Mouse (Mus musculus): ENCODE measurements around the gene Lsm10. TPM values are rescaled to one million over a fixed set of nuclear protein-coding genes. Genes with fewer than 3 reads are reported as not detected.

The Lsm10 gene
- polyA plus RNA-seq, 1 experiment from 2014 or later = 23.3 TPM

DNA sequence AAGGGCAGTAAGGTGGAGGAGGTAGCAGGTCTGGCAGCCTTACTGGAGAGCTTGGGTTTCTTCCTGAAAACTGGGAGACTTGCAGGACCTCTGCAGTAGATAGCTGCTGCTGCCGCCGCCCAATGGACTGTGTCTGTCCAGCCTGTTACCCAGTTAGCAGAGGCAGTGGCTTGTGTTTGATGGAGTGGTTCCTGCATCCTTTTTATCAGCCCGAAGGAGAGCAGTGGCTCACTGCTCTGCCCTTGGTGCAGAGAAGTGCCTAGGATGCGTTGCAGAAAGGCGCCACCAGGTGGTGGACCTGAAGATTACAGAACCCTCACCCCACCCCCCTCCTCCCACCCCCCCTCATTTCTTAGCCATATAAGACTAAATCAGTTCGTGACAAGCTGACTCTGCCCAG, 17.5 kb downstream of the Lsm10 start:
- Histone ChIP-seq H3K27me3 (ENCODE audit: control insufficient read depth, insufficient read depth, low read depth, low read length) (no peaks in the 10 kb centered on the region), H3K9ac (ENCODE audit: low read depth, low read length) (no peak overlapping the region), H3K4me2 (ENCODE audit: low read depth, low read length) (no peak overlapping the region), H3K36me3 (ENCODE audit: control insufficient read depth, insufficient read depth) (no peaks in the 10 kb centered on the region), H3K9me3 (replicated peaks; ENCODE audit: control insufficient read depth, low read length) (no peaks in the 10 kb centered on the region), H3K4me3 (ENCODE audit: low read depth, low read length) (no peak overlapping the region), H3K4me1 (ENCODE audit: control insufficient read depth, low read depth, low read length) (peaks cover 30% of the 10 kb centered on the region), H3K27ac (ENCODE audit: low read length) (no peak overlapping the region)
- 9% methylated on average over 6 of the region's 6 CpGs for WGBS (ENCODE audit: insufficient replicate concordance)
- peak; percentile 25; the same call in 1 of the 2 replicates for ATAC-seq (ENCODE audit: low read depth)

DNA sequence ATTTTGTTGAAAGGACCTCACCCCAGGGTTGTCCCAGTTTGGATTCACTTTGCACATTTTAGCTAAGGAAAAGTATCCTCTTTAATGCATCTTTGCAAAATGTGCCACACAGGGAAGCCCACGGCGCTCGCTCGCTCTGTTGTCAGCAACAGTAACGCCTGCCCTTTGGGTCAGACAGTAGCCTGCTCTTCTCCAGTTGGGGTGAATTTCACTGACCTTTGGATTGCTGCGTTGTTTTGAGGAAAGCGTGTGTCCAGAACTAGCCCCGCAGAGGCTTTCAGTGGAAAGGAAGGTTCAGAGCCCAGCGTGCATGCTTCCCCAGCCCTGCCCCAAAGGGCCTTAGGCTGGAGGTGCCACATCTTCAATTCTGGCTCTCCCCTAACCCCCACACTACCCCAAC, 19.0 kb downstream of the Lsm10 start:
- Histone ChIP-seq H3K4me3 (ENCODE audit: low read depth, low read length) (no peak overlapping the region), H3K9me3 (replicated peaks; ENCODE audit: control insufficient read depth, low read length) (no peaks in the 10 kb centered on the region), H3K36me3 (ENCODE audit: control insufficient read depth, insufficient read depth) (no peaks in the 10 kb centered on the region), H3K9ac (ENCODE audit: low read depth, low read length) (no peak overlapping the region), H3K4me2 (ENCODE audit: low read depth, low read length) (no peak overlapping the region), H3K27me3 (ENCODE audit: control insufficient read depth, insufficient read depth, low read depth, low read length) (no peaks in the 10 kb centered on the region), H3K4me1 (ENCODE audit: control insufficient read depth, low read depth, low read length) (peaks cover 20% of the 10 kb centered on the region), H3K27ac (ENCODE audit: low read length) (no peak overlapping the region)
- ATAC-seq (ENCODE audit: low read depth) = no peak
- 68% methylated on average over 9 of the region's 9 CpGs for WGBS (ENCODE audit: insufficient replicate concordance)

- no peak overlapping the region for H3K4me3 ChIP-seq (ENCODE audit: low read depth, low read length)
- H3K27ac ChIP-seq (ENCODE audit: low read length) = no peak overlapping the region
- no peak overlapping the region for H3K4me2 ChIP-seq (ENCODE audit: low read depth, low read length)
- no peak overlapping the region for H3K9ac ChIP-seq (ENCODE audit: low read depth, low read length)
- H3K36me3 ChIP-seq (ENCODE audit: control insufficient read depth, insufficient read depth) = no peaks in the 10 kb centered on the region
- no peaks in the 10 kb centered on the region for H3K9me3 ChIP-seq (replicated peaks; ENCODE audit: control insufficient read depth, low read length)
- 65% methylated on average over 6 of the region's 6 CpGs for WGBS (ENCODE audit: insufficient replicate concordance)
- H3K27me3 ChIP-seq (ENCODE audit: control insufficient read depth, insufficient read depth, low read depth, low read length) = no peaks in the 10 kb centered on the region
- peaks cover 14% of the 10 kb centered on the region for H3K4me1 ChIP-seq (ENCODE audit: control insufficient read depth, low read depth, low read length)
- no peak for ATAC-seq (ENCODE audit: low read depth)
Observed at GRCm38 (mm10) chr4:126115871-126116521, 19.6 kb downstream of the Lsm10 start.

DNA sequence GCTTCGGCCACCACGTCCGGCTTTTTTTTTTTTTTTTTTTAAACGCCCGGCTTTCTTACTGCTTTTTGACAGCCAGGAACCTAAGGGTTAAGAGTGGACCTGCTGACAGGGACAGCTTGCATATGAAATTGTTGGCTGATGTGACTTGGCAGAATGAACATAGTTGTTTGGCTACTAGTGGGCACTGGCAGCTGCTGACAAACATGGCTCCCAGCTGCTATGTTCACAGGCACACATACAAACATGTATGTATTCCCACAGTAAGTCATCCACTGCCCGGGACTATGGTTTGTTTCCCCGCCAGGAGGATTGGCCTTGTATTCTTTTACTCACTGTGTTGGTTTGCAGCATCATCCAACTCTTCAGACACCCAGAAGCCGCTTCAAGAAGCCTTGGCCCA, 20.7 kb downstream of the Lsm10 start:
- no peak for ATAC-seq (ENCODE audit: low read depth)
- no peak overlapping the region for H3K4me3 ChIP-seq (ENCODE audit: low read depth, low read length)
- no peak overlapping the region for H3K4me2 ChIP-seq (ENCODE audit: low read depth, low read length)
- no peaks in the 10 kb centered on the region for H3K36me3 ChIP-seq (ENCODE audit: control insufficient read depth, insufficient read depth)
- H3K9me3 ChIP-seq (replicated peaks; ENCODE audit: control insufficient read depth, low read length) = no peaks in the 10 kb centered on the region
- H3K27me3 ChIP-seq (ENCODE audit: control insufficient read depth, insufficient read depth, low read depth, low read length) = no peaks in the 10 kb centered on the region
- 78% methylated on average over 8 of the region's 8 CpGs for WGBS (ENCODE audit: insufficient replicate concordance)
- H3K4me1 ChIP-seq (ENCODE audit: control insufficient read depth, low read depth, low read length) = peaks cover 10% of the 10 kb centered on the region; the same call in 1 of the 2 replicates
- H3K27ac ChIP-seq (ENCODE audit: low read length) = no peak overlapping the region
- no peak overlapping the region for H3K9ac ChIP-seq (ENCODE audit: low read depth, low read length)

DNA sequence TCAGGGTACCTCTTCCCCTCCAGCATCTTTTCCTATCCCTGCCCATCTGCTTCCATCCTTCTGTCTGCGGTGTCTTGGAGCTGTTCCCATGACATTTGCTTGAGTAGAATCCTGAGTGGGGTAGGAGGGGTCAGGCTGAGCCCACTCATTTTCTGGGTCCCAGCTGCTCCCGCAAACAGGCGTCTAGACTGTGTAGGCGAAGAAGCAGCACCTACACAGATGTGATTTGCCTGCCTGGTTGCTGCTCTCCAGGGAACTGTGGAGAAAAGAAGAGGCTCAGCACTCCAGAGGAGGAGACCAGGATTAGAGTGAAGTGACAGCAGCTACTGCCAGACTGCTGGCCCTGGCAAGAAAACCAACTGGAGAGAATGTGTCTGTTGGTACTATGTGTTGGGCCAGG, 22.2 kb downstream of the Lsm10 start:
- no peak overlapping the region for H3K27ac ChIP-seq (ENCODE audit: low read length)
- H3K9ac ChIP-seq (ENCODE audit: low read depth, low read length) = no peak overlapping the region
- H3K36me3 ChIP-seq (ENCODE audit: control insufficient read depth, insufficient read depth) = no peaks in the 10 kb centered on the region
- H3K4me1 ChIP-seq (ENCODE audit: control insufficient read depth, low read depth, low read length) = peaks cover 10% of the 10 kb centered on the region; the same call in 1 of the 2 replicates
- no peak overlapping the region for H3K4me3 ChIP-seq (ENCODE audit: low read depth, low read length)
- H3K9me3 ChIP-seq (replicated peaks; ENCODE audit: control insufficient read depth, low read length) = no peaks in the 10 kb centered on the region
- no peak for ATAC-seq (ENCODE audit: low read depth)
- H3K4me2 ChIP-seq (ENCODE audit: low read depth, low read length) = no peak overlapping the region
- WGBS (ENCODE audit: insufficient replicate concordance) = 77% methylated on average over 4 of the region's 4 CpGs
- no peaks in the 10 kb centered on the region for H3K27me3 ChIP-seq (ENCODE audit: control insufficient read depth, insufficient read depth, low read depth, low read length)

DNA sequence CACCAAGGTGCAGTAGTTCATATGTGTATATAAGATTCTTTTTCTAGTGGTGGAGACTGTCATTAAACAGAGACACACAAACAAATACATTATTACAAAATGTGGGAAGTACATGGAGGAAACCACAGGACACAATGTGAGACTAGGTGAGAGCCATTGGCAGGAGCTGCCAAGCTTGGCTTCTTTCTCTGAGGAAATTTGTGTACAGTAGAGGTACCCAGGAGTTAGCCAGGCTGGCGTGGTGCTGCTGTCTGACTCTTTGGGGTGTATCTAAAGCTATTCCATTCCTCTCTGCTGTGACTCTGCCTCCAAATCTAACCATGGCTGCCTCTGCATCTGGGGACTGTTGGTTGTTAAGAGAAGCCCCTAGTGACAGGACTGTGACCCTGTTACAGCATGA, 22.6 kb downstream of the Lsm10 start:
- Histone ChIP-seq H3K4me1 (ENCODE audit: control insufficient read depth, low read depth, low read length) (peaks cover 8% of the 10 kb centered on the region; the same call in 1 of the 2 replicates), H3K9me3 (replicated peaks; ENCODE audit: control insufficient read depth, low read length) (no peaks in the 10 kb centered on the region), H3K4me2 (ENCODE audit: low read depth, low read length) (no peak overlapping the region), H3K27me3 (ENCODE audit: control insufficient read depth, insufficient read depth, low read depth, low read length) (no peaks in the 10 kb centered on the region), H3K4me3 (ENCODE audit: low read depth, low read length) (no peak overlapping the region), H3K36me3 (ENCODE audit: control insufficient read depth, insufficient read depth) (no peaks in the 10 kb centered on the region), H3K27ac (ENCODE audit: low read length) (no peak overlapping the region), H3K9ac (ENCODE audit: low read depth, low read length) (no peak overlapping the region)
- ATAC-seq (ENCODE audit: low read depth) = no peak
- WGBS (ENCODE audit: insufficient replicate concordance) = 45% methylated on average over 1 of the region's 1 CpGs

- ATAC-seq (ENCODE audit: low read depth) = no peak
- Histone ChIP-seq H3K9ac (ENCODE audit: low read depth, low read length) (no peak overlapping the region), H3K27ac (ENCODE audit: low read length) (no peak overlapping the region), H3K27me3 (ENCODE audit: control insufficient read depth, insufficient read depth, low read depth, low read length) (no peaks in the 10 kb centered on the region), H3K4me1 (ENCODE audit: control insufficient read depth, low read depth, low read length) (peaks cover 7% of the 10 kb centered on the region; the same call in 1 of the 2 replicates), H3K4me3 (ENCODE audit: low read depth, low read length) (no peak overlapping the region), H3K4me2 (ENCODE audit: low read depth, low read length) (no peak overlapping the region), H3K36me3 (ENCODE audit: control insufficient read depth, insufficient read depth) (no peaks in the 10 kb centered on the region), H3K9me3 (replicated peaks; ENCODE audit: control insufficient read depth, low read length) (no peaks in the 10 kb centered on the region)
- 75% methylated on average over 5 of the region's 5 CpGs for WGBS (ENCODE audit: insufficient replicate concordance)
Observed at GRCm38 (mm10) chr4:126120052-126120451, 23.6 kb downstream of the Lsm10 start.

GRCm38 (mm10) chr4:126120506-126120905, 24.1 kb downstream of the Lsm10 start:
- no peaks in the 10 kb centered on the region for H3K9me3 ChIP-seq (replicated peaks; ENCODE audit: control insufficient read depth, low read length)
- ATAC-seq (ENCODE audit: low read depth) = no peak
- no peaks in the 10 kb centered on the region for H3K36me3 ChIP-seq (ENCODE audit: control insufficient read depth, insufficient read depth)
- 92% methylated on average over 2 of the region's 2 CpGs for WGBS (ENCODE audit: insufficient replicate concordance)
- H3K4me2 ChIP-seq (ENCODE audit: low read depth, low read length) = no peak overlapping the region
- H3K9ac ChIP-seq (ENCODE audit: low read depth, low read length) = no peak overlapping the region
- peaks cover 2% of the 10 kb centered on the region; the same call in 1 of the 2 replicates for H3K4me1 ChIP-seq (ENCODE audit: control insufficient read depth, low read depth, low read length)
- H3K27me3 ChIP-seq (ENCODE audit: control insufficient read depth, insufficient read depth, low read depth, low read length) = no peaks in the 10 kb centered on the region
- H3K27ac ChIP-seq (ENCODE audit: low read length) = no peak overlapping the region
- no peak overlapping the region for H3K4me3 ChIP-seq (ENCODE audit: low read depth, low read length)

DNA sequence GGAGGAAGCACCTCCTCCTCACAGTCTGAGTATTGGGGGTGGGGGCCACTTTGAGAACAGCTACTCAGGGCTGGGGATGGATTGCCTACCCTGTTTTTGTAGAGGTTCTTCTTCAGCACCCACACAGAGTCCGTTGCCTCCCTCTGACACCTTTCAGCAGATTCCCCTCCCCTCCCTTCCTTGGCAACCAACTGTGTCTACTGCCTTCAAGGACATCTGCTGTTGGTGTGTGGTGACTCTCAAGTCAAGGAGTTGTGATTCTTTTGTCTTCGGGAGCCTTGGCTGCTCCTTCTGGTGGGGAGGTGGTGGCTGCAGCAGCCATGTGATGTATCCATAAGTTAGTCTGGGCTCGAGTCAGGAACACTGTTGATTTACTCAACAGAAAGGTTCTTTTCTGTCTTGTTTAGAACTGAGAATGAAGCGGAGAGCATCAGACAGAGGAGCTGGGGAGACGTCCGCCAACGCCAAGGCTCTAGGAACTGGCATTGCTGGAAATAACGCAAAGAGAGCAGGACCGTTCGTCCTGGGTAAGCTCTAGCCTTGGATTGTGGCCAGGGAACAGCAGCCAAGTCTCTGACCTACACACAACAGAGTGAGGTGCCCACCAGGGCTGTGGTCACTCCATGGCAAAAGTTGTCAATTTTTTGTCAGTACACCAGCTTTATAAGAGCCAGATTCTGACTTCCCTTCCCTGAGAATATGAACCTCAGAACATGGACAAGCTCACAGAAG, 27.1 kb downstream of the Lsm10 start:
- no peak for ATAC-seq (ENCODE audit: low read depth)
- H3K9ac ChIP-seq (ENCODE audit: low read depth, low read length) = no peak overlapping the region
- H3K27me3 ChIP-seq (ENCODE audit: control insufficient read depth, insufficient read depth, low read depth, low read length) = no peaks in the 10 kb centered on the region
- no peaks in the 10 kb centered on the region for H3K4me1 ChIP-seq (ENCODE audit: control insufficient read depth, low read depth, low read length)
- H3K36me3 ChIP-seq (ENCODE audit: control insufficient read depth, insufficient read depth) = peaks cover 1% of the 10 kb centered on the region; the same call in 1 of the 2 replicates
- no peak overlapping the region for H3K4me2 ChIP-seq (ENCODE audit: low read depth, low read length)
- H3K27ac ChIP-seq (ENCODE audit: low read length) = no peak overlapping the region
- H3K9me3 ChIP-seq (replicated peaks; ENCODE audit: control insufficient read depth, low read length) = no peaks in the 10 kb centered on the region
- H3K4me3 ChIP-seq (ENCODE audit: low read depth, low read length) = no peak overlapping the region
- 75% methylated on average over 10 of the region's 10 CpGs for WGBS (ENCODE audit: insufficient replicate concordance)

Data from liver, embryonic 16.5 days (tissue).